Mouse (Mus musculus) ovary, postnatal 10 days (tissue): ENCODE measurements around the gene H2afx.
A peak's percentile ranks its signal among the peaks of the same experiment; 100 is the strongest.
"Not testable (repeated sequence)": the region's sequence is repeated elsewhere in the genome, so short reads cannot be mapped to it uniquely, and the experiment has no call there.

Experiments used
- DNase-seq: peaks from one replicate; pipeline ENCODE4 v3.0.0; 2022; ENCODE audit warnings: low spot score

H2afx gene

GRCm38 (mm10) chr9:44341487-44341886 lies 7.0 kb downstream of the H2afx start:
- no peak for DNase-seq

GRCm38 (mm10) chr9:44342173-44342572 lies 7.7 kb downstream of the H2afx start:
- no peak for DNase-seq

- DNase-seq, result no peak
These were observed 8.1 kb downstream of the H2afx start for GRCm38 (mm10) chr9:44342605-44343004.

- no peak for DNase-seq
These were observed 8.8 kb downstream of the H2afx start for GRCm38 (mm10) chr9:44343290-44343689.

GRCm38 (mm10) chr9:44343781-44344421 lies 9.4 kb downstream of the H2afx start, which contains the start of gene Hmbs:
Gene Hmbs, minus strand, starts transcription at chr9:44344228.
- peak; percentile 79 for DNase-seq

- no peak for DNase-seq
These were observed 11.3 kb downstream of the H2afx start for GRCm38 (mm10) chr9:44345570-44346433.

GRCm38 (mm10) chr9:44347166-44347565 lies 12.7 kb downstream of the H2afx start:
- no peak for DNase-seq

GRCm38 (mm10) chr9:44347621-44348020 lies 13.1 kb downstream of the H2afx start:
- DNase-seq, result no peak

GRCm38 (mm10) chr9:44348546-44348945 lies 14.1 kb downstream of the H2afx start:
- DNase-seq, result no peak

GRCm38 (mm10) chr9:44351396-44351795 lies 16.9 kb downstream of the H2afx start:
- DNase-seq, result no peak

GRCm38 (mm10) chr9:44352337-44352736 lies 17.8 kb downstream of the H2afx start:
- DNase-seq, result no peak

- no peak for DNase-seq
These were observed 18.6 kb downstream of the H2afx start for GRCm38 (mm10) chr9:44353142-44353541.

- no peak for DNase-seq
These were observed 22.7 kb downstream of the H2afx start for GRCm38 (mm10) chr9:44357207-44357606.

- peak; percentile 95 for DNase-seq
These were observed 26.9 kb downstream of the H2afx start, which contains the start of gene Vps11 for GRCm38 (mm10) chr9:44361190-44361917. Gene Vps11, minus strand, starts transcription at chr9:44361670.

- not testable (repeated sequence) for DNase-seq
These were observed 27.4 kb downstream of the H2afx start for GRCm38 (mm10) chr9:44361931-44362330.

GRCm38 (mm10) chr9:44364480-44364879 lies 30.0 kb downstream of the H2afx start:
- DNase-seq, result no peak

GRCm38 (mm10) chr9:44373386-44373785 lies 38.9 kb downstream of the H2afx start:
- no peak for DNase-seq

GRCm38 (mm10) chr9:44376141-44376540 lies 41.6 kb downstream of the H2afx start:
- DNase-seq, result no peak

- not testable (repeated sequence) for DNase-seq
These were observed 42.8 kb downstream of the H2afx start for GRCm38 (mm10) chr9:44377335-44377734.

GRCm38 (mm10) chr9:44378153-44378730 lies 43.7 kb downstream of the H2afx start:
- DNase-seq, result no peak

- DNase-seq, result peak; percentile 98
These were observed 44.8 kb downstream of the H2afx start, which contains the start of gene Hyou1 for GRCm38 (mm10) chr9:44379054-44379834. Gene Hyou1, plus strand, starts transcription at chr9:44379490.
